Mouse (Mus musculus) liver, postnatal 0 days (tissue): ENCODE results near the gene Slc35d1.

Experiments used
- CTCF ChIP-seq: sonication (generic); IDR thresholded peaks from 2 replicates; pipeline ENCODE4 v1.5.1; 2016; ENCODE audit warnings: antibody characterized with exemption, low read depth
- EP300 ChIP-seq: IDR thresholded peaks from 2 replicates; pipeline ENCODE4 v1.6.1; 2016; ENCODE audit warnings: antibody characterized with exemption, low read depth, mild to moderate bottlenecking

DNA sequence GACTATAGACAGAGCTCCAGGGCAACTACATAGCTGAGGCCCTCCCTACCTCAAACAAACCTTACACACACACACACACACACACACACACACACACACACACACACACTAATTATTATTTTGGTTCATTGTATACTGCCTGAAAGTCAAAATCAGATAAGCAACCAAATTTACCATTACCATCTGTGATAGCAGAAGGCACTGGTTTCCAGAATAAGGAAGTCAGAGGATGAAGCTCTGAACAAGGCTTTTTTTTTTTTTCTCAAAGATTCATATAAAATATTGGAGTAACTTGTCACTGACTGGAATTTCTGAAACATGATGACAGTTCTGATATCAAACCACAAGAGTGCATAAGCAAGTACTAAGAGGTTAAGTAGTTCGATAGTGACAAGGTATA lies 6.4 kb downstream of the Slc35d1 start:
- TF ChIP-seq CTCF, result no peak
- TF ChIP-seq EP300, result no peak
